Mouse (Mus musculus) adrenal gland, postnatal 36 days (tissue): ENCODE data around the gene Nrarp. TPM values are rescaled to one million over a fixed set of nuclear protein-coding genes. Genes with fewer than 3 reads are reported as not detected.

Experiments
- DNase-seq, 2 experiments: peaks; one replicate each; pipeline ENCODE4 v3.0.0; 2021; ENCODE audit warnings: mixed read lengths in 1 of 2
- total RNA-seq, 2 experiments: library from RNA; stranded (reverse); gene quantifications; 2 replicates each; pipeline ENCODE4 v1.2.3; 2021

The Nrarp gene
- total RNA-seq, 2 experiments from 2014 or later: 2.1 to 2.3 TPM

DNA sequence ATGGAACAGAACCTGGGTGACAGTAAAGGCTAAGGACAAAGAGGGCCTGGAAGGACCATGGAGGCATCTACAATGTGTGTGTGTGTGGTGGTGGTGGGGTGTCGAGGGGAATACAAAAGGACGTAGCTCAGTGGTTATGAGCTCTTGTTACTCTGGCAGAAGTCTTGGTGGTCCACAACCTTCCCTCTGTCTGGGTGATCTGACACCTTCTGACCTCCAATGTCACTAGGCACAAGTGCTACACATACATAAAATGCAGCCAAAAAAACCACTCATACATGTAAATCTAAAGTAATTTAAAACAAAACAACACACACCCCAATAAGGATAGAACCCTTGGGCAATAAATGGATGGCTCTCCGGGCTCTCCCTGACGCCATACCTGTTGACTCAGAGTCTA, 46.8 kb downstream of the Nrarp start:
- DNase-seq: no peak

DNA sequence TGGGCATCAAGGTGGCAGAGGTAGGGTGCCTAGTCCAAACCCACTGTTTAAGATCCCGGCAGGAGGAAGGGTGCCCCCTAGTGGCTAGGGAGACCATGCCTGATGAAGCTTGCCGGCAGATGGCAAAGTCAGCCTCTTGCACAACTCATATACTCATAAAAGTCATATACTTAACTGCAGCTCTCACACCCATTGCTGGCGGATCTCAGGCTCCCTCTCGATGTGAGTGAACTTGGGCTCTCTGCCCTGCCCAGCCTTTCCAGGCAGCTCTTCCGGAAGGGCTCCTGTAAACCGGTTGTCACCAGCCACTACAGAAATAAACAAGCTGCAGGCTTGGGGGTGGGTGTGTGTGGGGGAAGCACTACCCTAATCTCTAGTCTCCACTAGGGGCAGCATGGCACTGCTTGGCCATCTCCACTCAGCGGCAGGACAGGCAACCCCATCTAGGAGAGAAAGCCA, 47.9 kb downstream of the Nrarp start:
- peak; percentile 86 to 93 for DNase-seq

DNA sequence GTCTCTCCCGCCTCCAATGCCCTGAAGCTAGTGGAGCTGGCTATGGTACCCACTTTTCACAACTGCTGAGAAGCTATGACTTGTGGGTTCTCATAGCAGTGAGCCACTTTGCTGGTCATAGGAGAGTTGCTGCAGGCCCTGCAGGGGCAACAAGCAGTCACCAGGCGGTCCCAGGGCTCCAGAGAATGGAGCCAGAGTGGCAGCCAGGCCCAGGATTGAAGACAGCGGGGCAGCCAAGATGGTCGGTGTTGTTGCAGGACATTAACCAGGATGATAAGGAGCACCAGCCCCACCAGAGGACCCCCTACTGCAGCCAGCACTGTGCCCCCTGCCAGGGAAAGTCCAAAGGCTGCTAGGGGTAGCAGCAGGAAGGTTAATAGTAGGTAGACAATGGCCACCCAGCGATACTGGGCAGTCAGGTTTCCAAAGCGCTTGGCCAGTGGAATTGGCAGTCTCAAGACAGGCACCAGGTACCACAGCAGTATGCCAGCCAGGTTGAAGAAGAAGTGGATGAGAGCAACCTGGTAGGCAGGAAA, 48.5 kb downstream of the Nrarp start:
- DNase-seq: no peak

DNA sequence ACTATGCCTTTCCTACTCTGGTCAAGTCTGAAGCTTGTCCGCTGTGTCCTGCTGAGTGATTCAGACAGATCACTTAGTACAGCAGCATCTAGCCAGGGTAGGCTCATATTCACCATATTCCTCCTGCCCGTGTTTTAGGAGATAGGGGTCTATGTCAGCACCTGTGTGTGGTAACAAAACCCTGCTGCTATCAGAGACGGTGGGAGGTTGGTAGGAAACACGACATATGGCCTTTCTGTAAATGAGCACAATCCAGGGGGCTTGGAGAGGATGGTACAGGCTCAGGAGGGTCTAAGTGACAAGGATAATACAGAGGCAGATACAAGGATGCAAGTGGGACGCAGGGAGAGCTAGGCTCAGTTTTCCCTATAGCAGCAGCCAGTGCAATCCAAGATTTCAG, 49.0 kb downstream of the Nrarp start:
- no peak for DNase-seq

DNA sequence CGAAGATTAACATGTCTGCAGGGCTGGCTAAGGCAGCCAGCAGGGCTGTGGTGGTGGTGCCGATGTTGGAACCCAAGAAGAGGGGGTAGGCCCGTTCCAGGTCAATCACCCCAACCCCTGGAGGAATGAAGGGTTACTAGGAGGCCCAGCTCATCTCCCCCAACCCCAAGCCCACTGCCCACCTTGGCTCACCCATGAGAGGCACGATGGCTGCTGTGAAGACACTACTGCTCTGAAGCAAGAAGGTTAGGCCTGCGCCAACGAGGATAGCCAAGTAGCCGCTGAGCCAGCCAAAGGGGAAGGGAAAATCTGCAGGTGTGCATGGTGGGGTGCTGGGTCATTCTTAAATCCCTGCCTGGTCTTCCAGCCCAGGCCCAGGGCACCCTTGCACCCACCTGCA, 50.0 kb downstream of the Nrarp start:
- DNase-seq: no peak

DNA sequence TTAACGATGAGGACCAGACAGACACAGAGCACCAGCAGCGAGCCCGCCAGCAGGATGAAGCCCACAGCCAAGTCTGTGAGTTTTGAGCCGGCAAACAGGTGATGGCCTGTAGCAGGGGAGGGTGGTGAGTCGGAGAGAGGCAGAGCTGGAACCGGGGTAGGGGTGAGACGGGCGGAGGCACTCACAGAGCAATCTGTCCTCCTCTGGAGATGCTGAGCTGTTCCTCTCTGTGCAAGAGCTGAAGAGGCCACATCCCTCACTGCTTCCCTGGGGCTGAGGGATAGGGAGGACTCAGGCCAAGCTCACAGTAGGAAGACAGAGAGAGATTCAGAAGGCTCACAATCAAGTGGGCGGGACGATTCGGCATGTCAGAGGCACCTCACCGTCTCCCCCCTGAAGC, 50.5 kb downstream of the Nrarp start:
- DNase-seq: no peak

Other genes with a start within 250 kb of the Nrarp start
- 10 to 100 TPM in 1 of 2 experiments, 1 to 10 TPM in 1; 9.7 to 15.0 TPM for gene Arrdc1, start 245.5 kb upstream of the Nrarp start, total RNA-seq
- gene Zmynd19, start 231.0 kb upstream of the Nrarp start, total RNA-seq: 10 to 100 TPM; 25.2 to 29.5 TPM
- gene Dph7, start 218.4 kb upstream of the Nrarp start, total RNA-seq: 10 to 100 TPM in 1 of 2 experiments, 1 to 10 TPM in 1; 4.6 to 13.2 TPM
- gene Mrpl41, start 205.7 kb upstream of the Nrarp start, total RNA-seq: 100 to 1,000 TPM in 1 of 2 experiments, 10 to 100 TPM in 1; 90.9 to 115 TPM
- 10 to 100 TPM; 38.5 to 66.3 TPM for gene Pnpla7, start 204.7 kb upstream of the Nrarp start, total RNA-seq
- 10 to 100 TPM; 32.8 to 56.4 TPM for gene Nsmf, start 126.4 kb upstream of the Nrarp start, total RNA-seq
- gene Entpd8, start 100.5 kb upstream of the Nrarp start, total RNA-seq: not detected
- gene Noxa1, start 85.6 kb upstream of the Nrarp start, total RNA-seq: not detected
- 10 to 100 TPM; 14.0 to 24.8 TPM for gene Tor4a, start 16.1 kb downstream of the Nrarp start, total RNA-seq
- gene Nelfb, start 30.7 kb downstream of the Nrarp start, total RNA-seq: 10 to 100 TPM; 54.8 to 57.2 TPM
- gene Stpg3, start 33.9 kb downstream of the Nrarp start, total RNA-seq: not detected
- not detected for gene Fam166a, start 38.0 kb downstream of the Nrarp start, total RNA-seq
- 100 to 1,000 TPM; 291 to 296 TPM for gene Tubb4b, start 43.9 kb downstream of the Nrarp start, total RNA-seq
- not detected for gene Slc34a3, start 53.6 kb downstream of the Nrarp start, total RNA-seq
- not detected for gene Rnf224, start 56.0 kb downstream of the Nrarp start, total RNA-seq
- gene Rnf208, start 61.5 kb downstream of the Nrarp start, total RNA-seq: 1 to 10 TPM; 5.8 TPM
- not detected for gene Cysrt1, start 61.7 kb downstream of the Nrarp start, total RNA-seq
- gene AL732309.1, start 66.1 kb downstream of the Nrarp start, total RNA-seq: 1 to 10 TPM; 4.1 to 4.8 TPM
- 10 to 100 TPM; 22.6 to 38.8 TPM for gene Tmem203, start 74.7 kb downstream of the Nrarp start, total RNA-seq
- 1 to 10 TPM; 8.7 to 9.2 TPM for gene Tprn, start 81.9 kb downstream of the Nrarp start, total RNA-seq
- gene Ssna1, start 91.7 kb downstream of the Nrarp start, total RNA-seq: 10 to 100 TPM; 43.8 to 45.1 TPM
- 10 to 100 TPM; 76.5 to 81.3 TPM for gene Anapc2, start 91.7 kb downstream of the Nrarp start, total RNA-seq
- not detected for gene Tmem210, start 107.4 kb downstream of the Nrarp start, total RNA-seq
- not detected for gene Lrrc26, start 109.2 kb downstream of the Nrarp start, total RNA-seq
- gene Grin1, start 138.4 kb downstream of the Nrarp start, total RNA-seq: 1 to 10 TPM; 6.3 to 7.6 TPM
- gene Man1b1, start 151.6 kb downstream of the Nrarp start, total RNA-seq: 10 to 100 TPM; 53.1 to 59.2 TPM
- 10 to 100 TPM; 29.9 to 31.8 TPM for gene Dpp7, start 175.6 kb downstream of the Nrarp start, total RNA-seq
- gene Uap1l1, start 184.9 kb downstream of the Nrarp start, total RNA-seq: 10 to 100 TPM; 20.0 to 23.1 TPM
- under 1 TPM; 0.43 to 0.95 TPM for gene Sapcd2, start 191.6 kb downstream of the Nrarp start, total RNA-seq
- gene Entpd2, start 215.1 kb downstream of the Nrarp start, total RNA-seq: 1 to 10 TPM; 5.0 to 7.8 TPM
- 100 to 1,000 TPM; 117 to 140 TPM for gene Npdc1, start 218.6 kb downstream of the Nrarp start, total RNA-seq
- gene Fut7, start 242.5 kb downstream of the Nrarp start, total RNA-seq: not detected
- gene Abca2, start 247.9 kb downstream of the Nrarp start, total RNA-seq: 10 to 100 TPM; 29.7 to 36.4 TPM